Mouse (Mus musculus) heart, postnatal 0 days (tissue): Measurements from ENCODE around the gene Frmd8. TPM values are rescaled to one million over a fixed set of nuclear protein-coding genes. Genes with fewer than 3 reads are reported as not detected.

Source experiments
- ATAC-seq: fragments of 200-750 bp; cut with Nextera tagmentation; 2 replicates; pipeline ENCODE4 v1.8.0; 2017; ENCODE audit warnings: low read depth, moderate number of reproducible peaks, moderate library complexity; ENCODE audit not compliant: insufficient read depth
- DNase-seq: peaks from one replicate; pipeline ENCODE4 v3.0.0-alpha.2; 2016; ENCODE audit warnings: low spot score
- H3K27ac ChIP-seq: fragments of 300-500 bp; sonication (generic); 2 replicates; pipeline ENCODE4 v1.5.1; 2014; ENCODE audit warnings: low read depth, mild to moderate bottlenecking
- H3K27me3 ChIP-seq: fragments of 300-500 bp; sonication (generic); 2 replicates; pipeline ENCODE4 v1.6.1; 2014; ENCODE audit warnings: low read length, mixed read lengths; ENCODE audit not compliant: control insufficient read depth, insufficient read depth
- H3K36me3 ChIP-seq: fragments of 300-500 bp; sonication (generic); replicated peaks from 2 replicates; pipeline ENCODE4 v1.6.1; 2014; ENCODE audit warnings: low read length, mixed read lengths; ENCODE audit not compliant: control insufficient read depth, insufficient read depth
- H3K4me1 ChIP-seq: fragments of 300-500 bp; sonication (generic); 2 replicates; pipeline ENCODE4 v1.6.1; 2014; ENCODE audit warnings: antibody characterized with exemption; ENCODE audit not compliant: control insufficient read depth, insufficient read depth
- H3K4me2 ChIP-seq: fragments of 300-500 bp; sonication (generic); 2 replicates; pipeline ENCODE4 v1.6.1; 2014; ENCODE audit warnings: low read depth, mild to moderate bottlenecking, low read length, moderate library complexity
- H3K4me3 ChIP-seq: fragments of 300-500 bp; sonication (generic); 2 replicates; pipeline ENCODE4 v1.5.1; 2014; ENCODE audit warnings: low read depth, low read length
- H3K9ac ChIP-seq: fragments of 300-500 bp; sonication (generic); replicated peaks from 2 replicates; pipeline ENCODE4 v1.6.1; 2014; ENCODE audit warnings: low read depth, low read length, mixed read lengths
- H3K9me3 ChIP-seq: fragments of 300-500 bp; sonication (generic); replicated peaks from 2 replicates; pipeline ENCODE4 v1.6.1; 2016; ENCODE audit warnings: low read length; ENCODE audit not compliant: control insufficient read depth
- CTCF ChIP-seq: IDR thresholded peaks from 2 replicates; pipeline ENCODE4 v1.5.1; 2016; ENCODE audit warnings: antibody characterized with exemption, control low read depth, low read depth
- EP300 ChIP-seq: IDR thresholded peaks from 2 replicates; pipeline ENCODE4 v1.6.1; 2016; ENCODE audit warnings: antibody characterized with exemption, low read depth
- WGBS: fragments of 180-500 bp; shearing (Covaris S2); extraction: QIAGEN DNeasy Blood & Tissue Kit; methylation state at CpG from one replicate; pipeline ENCODE4 v1.1.7; 2014; 5-methylcytosine and 5-hydroxymethylcytosine counted together
- polyA plus RNA-seq: library from polyadenylated mRNA; unstranded; fragments of >200 nt; fragmentation: Nextera tagmentation; extraction: Ambion mirVana; gene quantifications from 2 replicates; pipeline ENCODE4 v1.2.1, GENCODE M21; 2015
- total RNA-seq: library from RNA; depleted of rRNA; stranded (reverse); fragments of >200 nt; gene quantifications from 2 replicates; pipeline ENCODE4 v1.2.3, GENCODE M21; 2014; ENCODE audit warnings: low replicate concordance

Frmd8 gene
- total and polyA plus RNA-seq, 2 experiments from 2014 or later, result 12.8 to 29.1 TPM

GRCm38 (mm10) chr19:5921715-5922114 is 46.6 kb upstream of the Frmd8 start:
- Histone ChIP-seq H3K4me2 (peak overlapping the region; percentile 87), H3K9me3 (no peaks in the 10 kb centered on the region), H3K27ac (peak overlapping the region; percentile 64), H3K36me3 (peaks cover 24% of the 10 kb centered on the region), H3K9ac (no peak overlapping the region; the same call in 1 of the 2 replicates), H3K27me3 (no peaks in the 10 kb centered on the region), H3K4me1 (peaks cover 4% of the 10 kb centered on the region; the same call in 1 of the 2 replicates), H3K4me3 (peak overlapping the region; percentile 26; the same call in 1 of the 2 replicates)
- ATAC-seq (no peak; the same call in 1 of the 2 replicates), DNase-seq (peak; percentile 30)
- no peak for TF ChIP-seq CTCF
- whole genome bisulfite sequencing, result 32% methylated on average over 9 of the region's 9 CpGs

GRCm38 (mm10) chr19:5913007-5913719 is 38.1 kb upstream of the Frmd8 start, which contains the start of gene Dpf2:
TSS of gene Dpf2 (minus strand) at chr19:5913010.
- ATAC-seq (peak; percentile 14), DNase-seq (no peak)
- Histone ChIP-seq H3K4me2 (peak within 1 kb of the TSS; percentile 82), H3K9ac (peak within 1 kb of the TSS; percentile 93), H3K4me3 (peak within 1 kb of the TSS; percentile 82), H3K27me3 (no peaks in the 10 kb centered on the region), H3K36me3 (peaks cover 31% of the 10 kb centered on the region), H3K9me3 (no peaks in the 10 kb centered on the region), H3K4me1 (peaks cover 25% of the 10 kb centered on the region), H3K27ac (peak within 1 kb of the TSS; percentile 88)
- no peak for TF ChIP-seq CTCF
- no peak for TF ChIP-seq EP300
- 15% methylated on average over 13 of the region's 13 CpGs for WGBS

- under 1% methylated on average over 57 of the region's 59 CpGs for WGBS
- Histone ChIP-seq H3K27me3 (no peaks in the 10 kb centered on the region), H3K9me3 (no peaks in the 10 kb centered on the region), H3K9ac (peak overlapping the region; percentile 93), H3K36me3 (peaks cover 26% of the 10 kb centered on the region), H3K4me2 (peak overlapping the region; percentile 82), H3K27ac (peak overlapping the region; percentile 88), H3K4me3 (peak overlapping the region; percentile 82), H3K4me1 (peaks cover 25% of the 10 kb centered on the region)
- TF ChIP-seq EP300 (peak; percentile 44; the same call in 1 of the 2 replicates), CTCF (peak; percentile 34)
- DNase-seq (peak; percentile 99), ATAC-seq (peak; percentile 97)
Measured at GRCm38 (mm10) chr19:5912103-5913006, 37.3 kb upstream of the Frmd8 start.

GRCm38 (mm10) chr19:5911430-5912102 is 36.5 kb upstream of the Frmd8 start:
- WGBS, result 2% methylated on average over 14 of the region's 14 CpGs
- TF ChIP-seq EP300, result no peak
- no peak for TF ChIP-seq CTCF

GRCm38 (mm10) chr19:5910221-5910620 is 35.1 kb upstream of the Frmd8 start:
- Histone ChIP-seq H3K4me1 (peaks cover 25% of the 10 kb centered on the region), H3K36me3 (peaks cover 30% of the 10 kb centered on the region), H3K4me2 (peak overlapping the region; percentile 1; the same call in 1 of the 2 replicates), H3K9me3 (no peaks in the 10 kb centered on the region), H3K27me3 (no peaks in the 10 kb centered on the region), H3K9ac (no peak overlapping the region), H3K27ac (peak overlapping the region; percentile 0; the same call in 1 of the 2 replicates), H3K4me3 (no peak overlapping the region)
- DNase-seq (no peak), ATAC-seq (no peak)
- WGBS, result 47% methylated on average over 6 of the region's 6 CpGs
- no peak for TF ChIP-seq EP300

More at GRCm38 (mm10) chr19:5911430-5912102, 36.5 kb upstream of the Frmd8 start:
- Histone ChIP-seq H3K4me2 (peak overlapping the region; percentile 82), H3K27me3 (no peaks in the 10 kb centered on the region), H3K4me1 (peaks cover 25% of the 10 kb centered on the region), H3K27ac (peak overlapping the region; percentile 88), H3K36me3 (peaks cover 28% of the 10 kb centered on the region), H3K4me3 (peak overlapping the region; percentile 82), H3K9ac (peak overlapping the region; percentile 93), H3K9me3 (no peaks in the 10 kb centered on the region)
- no peak for ATAC-seq
- DNase-seq, result no peak
